Mouse (Mus musculus) liver, postnatal 0 days (tissue): ENCODE measurements at regions not wholly inside any gene's neighbourhood (a gene's known extent, or its start where the extent isn't known, plus 50 kb on each side); places are given as distances from the start of the nearest gene placed in this dataset.

Experiments
- CTCF ChIP-seq: sonication (generic); IDR thresholded peaks from 2 replicates; pipeline ENCODE4 v1.5.1; 2016; ENCODE audit warnings: antibody characterized with exemption, low read depth
- EP300 ChIP-seq: IDR thresholded peaks from 2 replicates; pipeline ENCODE4 v1.6.1; 2016; ENCODE audit warnings: antibody characterized with exemption, low read depth, mild to moderate bottlenecking

DNA sequence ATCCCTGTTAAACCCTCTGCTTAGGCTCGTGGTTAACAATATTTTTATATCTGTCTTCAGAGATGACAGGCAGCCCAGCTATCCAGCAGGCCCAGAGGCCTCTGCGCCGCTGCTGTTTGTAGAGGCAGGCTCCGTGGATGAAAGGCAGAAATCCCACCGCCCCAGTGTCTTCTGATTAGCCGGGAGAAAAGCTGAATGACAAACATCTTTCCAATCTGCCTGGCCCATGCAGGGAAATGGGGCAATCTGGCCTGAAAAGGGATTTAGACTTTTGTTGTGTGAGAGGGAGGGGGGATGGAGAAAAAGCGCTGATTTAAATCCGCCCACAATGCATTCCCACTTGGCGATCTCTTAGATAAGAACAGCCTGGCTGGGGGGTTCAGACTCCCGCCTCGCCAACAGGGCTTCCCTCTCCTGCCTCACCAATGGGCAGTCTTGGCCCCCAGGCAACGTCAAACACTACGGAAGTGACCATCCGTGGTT, 148.1 kb upstream of the Lef1 start:
- TF ChIP-seq EP300 (no peak), CTCF (no peak)
